Mouse (Mus musculus): ENCODE results near the gene Cd164. TPM values are rescaled to one million over a fixed set of nuclear protein-coding genes. Genes with fewer than 3 reads are reported as not detected.

Cd164 gene
- total RNA-seq, 2 experiments from 2014 or later, result 182 to 197 TPM

DNA sequence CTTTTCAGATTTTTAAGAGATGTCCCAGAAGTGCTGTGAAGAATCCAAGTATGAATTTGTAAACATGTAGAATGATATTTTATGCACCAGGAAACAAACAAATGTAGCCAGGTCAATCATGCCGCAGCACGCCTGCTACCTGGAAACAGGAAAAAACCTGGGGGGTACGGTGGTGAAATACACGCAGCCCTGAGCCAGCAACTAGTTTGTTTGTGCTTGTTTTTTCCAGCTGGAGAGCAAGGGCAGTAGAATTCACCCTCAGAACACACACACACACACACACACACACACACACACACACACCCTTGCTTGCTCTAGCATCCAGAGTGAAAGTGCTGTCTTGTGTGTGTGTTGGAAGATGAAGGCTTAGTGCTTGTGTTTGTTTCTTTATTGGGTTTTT lies 28.1 kb upstream of the Cd164 start:
- intact Hi-C loops (cut with DNase I), result no loop called here
- DNase-seq, result no peak

DNA sequence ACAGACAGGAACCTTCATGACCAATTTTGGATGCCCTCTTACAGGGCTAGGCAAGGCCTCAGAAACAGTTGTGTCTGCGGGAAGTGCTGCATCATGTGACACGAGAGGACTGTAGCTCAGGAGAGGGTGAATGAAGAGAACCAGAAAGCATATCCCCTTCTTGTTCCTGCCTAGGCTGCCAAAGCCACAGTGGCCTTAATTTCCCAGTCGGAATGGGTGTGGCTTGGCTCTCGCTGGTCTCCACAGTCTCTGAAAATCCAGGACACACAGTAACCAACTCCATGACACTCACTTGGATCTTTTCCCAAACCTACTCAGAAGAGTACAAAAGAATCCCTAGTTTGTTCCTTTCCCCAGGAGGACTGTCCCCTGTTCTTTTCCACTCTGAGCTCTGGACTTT lies 18.3 kb upstream of the Cd164 start:
- intact Hi-C loops (cut with DNase I), result loop anchor here (10.0 kb wide), 2 partner anchors 66 to 196 kb away; partner anchors contain the start of genes Ak9 and Fig4
- peak; percentile 69 to 72 for DNase-seq

DNA sequence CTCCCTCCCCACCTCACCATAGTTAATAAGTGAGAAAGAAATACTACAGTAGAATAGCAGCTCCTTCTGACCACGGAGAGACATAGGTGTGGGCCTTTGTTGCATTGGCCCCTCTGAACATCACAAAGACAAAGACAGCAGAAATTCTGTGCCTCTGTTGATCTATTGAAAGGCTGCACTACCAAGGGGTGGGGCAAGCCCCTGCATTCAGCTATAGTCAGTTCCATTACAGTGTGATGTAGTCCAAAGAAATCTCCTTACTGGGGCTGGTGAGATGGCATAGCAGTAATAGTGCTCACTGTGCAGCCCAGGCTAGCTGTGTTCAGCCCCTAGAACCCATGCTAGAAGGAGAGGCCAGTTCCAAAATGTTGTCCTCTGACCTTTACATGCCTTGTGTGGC lies 14.2 kb upstream of the Cd164 start:
- intact Hi-C loops (cut with DNase I), result loop anchor here (1.0 to 10.0 kb wide), 3 partner anchors 70 to 501 kb away; partner anchors contain the start of genes Ak9 and Fig4
- no peak for DNase-seq

DNA sequence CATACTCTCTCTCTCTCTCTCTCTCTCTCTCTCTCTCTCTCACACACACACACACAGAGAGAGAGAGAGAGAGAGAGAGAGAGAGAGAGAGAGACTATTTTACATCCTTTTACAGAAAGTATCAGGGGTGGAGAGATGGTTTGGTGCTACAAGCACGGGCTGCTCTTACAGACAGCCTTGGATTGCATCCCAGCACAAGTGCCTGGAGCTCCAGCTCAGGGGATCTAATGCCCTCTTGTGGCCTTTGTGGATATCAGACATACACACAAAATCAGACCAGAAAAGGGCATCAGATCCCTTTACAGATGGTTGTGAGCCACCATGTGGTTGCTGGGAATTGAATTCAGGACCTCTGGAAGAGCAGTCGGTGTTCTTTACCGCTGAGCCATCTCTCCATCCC lies 13.8 kb upstream of the Cd164 start:
- peak; percentile 85 for DNase-seq
- intact Hi-C loops (cut with DNase I), result loop anchor here (1.0 to 10.0 kb wide), 3 partner anchors 71 to 501 kb away; partner anchors contain the start of genes Ak9 and Fig4

DNA sequence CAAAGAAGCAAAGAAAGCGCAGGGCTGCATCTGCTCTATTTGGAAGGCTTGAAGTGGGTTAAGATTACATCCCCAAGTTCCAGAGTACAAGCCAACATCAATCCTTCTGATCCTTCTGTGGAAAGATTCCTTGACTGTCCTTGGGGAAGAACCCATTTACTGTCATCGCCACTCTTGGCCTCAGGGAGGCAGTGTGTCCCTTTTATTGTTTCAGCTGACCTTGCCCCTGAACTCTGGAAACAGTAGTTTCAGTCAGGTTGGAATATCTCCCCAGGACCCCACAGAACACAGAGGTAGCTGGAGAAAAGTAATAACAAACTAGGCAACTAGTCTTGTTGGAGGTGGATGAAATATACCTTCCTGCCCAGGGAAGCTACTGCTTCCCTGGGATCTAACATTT lies 10.1 kb upstream of the Cd164 start:
- intact Hi-C loops (cut with DNase I), result loop anchor here (10.0 kb wide), 2 partner anchors 74 to 204 kb away; partner anchors contain the start of genes Ak9 and Fig4
- DNase-seq, result peak; percentile 41 to 52

DNA sequence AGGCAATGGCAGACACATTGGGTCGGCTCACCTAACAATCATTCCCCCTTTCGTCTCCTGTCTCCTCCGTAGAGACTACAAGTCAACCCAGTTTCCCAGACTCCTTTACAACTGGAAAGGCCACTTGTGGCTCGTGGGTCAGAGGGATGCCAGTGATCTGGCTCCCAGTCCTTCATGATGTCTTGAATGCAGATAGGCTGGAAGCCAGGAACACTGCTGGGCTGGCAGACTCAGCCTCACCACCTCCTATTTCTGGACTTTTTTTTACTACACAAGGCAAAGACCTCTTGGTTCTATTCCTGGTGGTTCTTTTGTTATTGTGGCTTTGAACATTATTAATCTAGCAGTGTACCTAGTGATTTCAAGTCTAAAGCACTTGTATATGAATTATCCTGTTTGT lies 4.9 kb upstream of the Cd164 start:
- intact Hi-C loops (cut with DNase I), result loop anchor here (5.0 kb wide), 1 partner anchor 783 kb away; no protein-coding TSS in a partner anchor
- DNase-seq, result peak; percentile 25 to 27

DNA sequence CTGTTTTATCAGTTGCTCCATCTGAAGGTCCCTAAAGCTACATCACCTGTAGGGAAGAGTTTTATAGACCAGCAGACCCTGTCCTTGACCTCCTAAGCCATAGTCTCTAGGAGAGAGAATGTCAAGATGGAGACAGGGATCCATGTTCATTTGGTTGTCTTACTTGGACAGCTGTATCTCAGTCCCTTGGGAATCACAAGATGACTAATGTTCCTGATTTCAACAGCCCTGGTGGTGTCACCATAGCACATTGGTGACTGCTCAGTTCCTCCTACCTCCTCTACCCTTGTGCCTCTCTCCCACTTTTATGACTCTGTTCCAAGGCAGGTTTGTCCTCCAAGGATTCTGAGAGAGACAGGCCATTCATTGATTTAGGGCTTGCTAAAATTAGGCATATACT lies 4.3 kb upstream of the Cd164 start:
- no peak for DNase-seq
- intact Hi-C loops (cut with DNase I), result loop anchor here (5.0 kb wide), 2 partner anchors 292 to 782 kb away; partner anchors contain the start of genes Cep57l1 and Sesn1

DNA sequence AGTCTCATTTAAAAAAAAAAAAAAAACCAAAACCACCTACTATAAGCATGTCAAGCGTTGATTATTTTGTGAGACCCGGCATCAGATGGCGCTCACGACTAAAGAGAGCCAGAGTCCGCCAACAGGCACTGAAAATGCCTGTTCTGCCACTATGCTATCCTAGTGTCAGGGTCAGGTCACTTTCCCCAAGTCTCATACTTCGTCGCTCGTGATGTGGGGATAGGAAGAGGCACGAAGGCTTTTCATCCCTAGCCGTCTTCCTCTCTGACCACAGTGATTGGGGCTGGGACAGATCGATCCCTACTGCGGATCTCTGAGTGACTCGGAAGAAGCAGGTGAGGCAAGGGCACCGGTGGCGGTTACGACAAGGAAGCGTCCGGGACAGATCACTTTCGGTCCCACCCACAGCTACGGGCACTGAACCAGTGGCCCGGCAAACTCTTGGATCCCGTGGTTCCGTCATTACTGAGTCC lies 670 bp upstream of the Cd164 start:
- DNase-seq, result peak; percentile 84 to 86

DNA sequence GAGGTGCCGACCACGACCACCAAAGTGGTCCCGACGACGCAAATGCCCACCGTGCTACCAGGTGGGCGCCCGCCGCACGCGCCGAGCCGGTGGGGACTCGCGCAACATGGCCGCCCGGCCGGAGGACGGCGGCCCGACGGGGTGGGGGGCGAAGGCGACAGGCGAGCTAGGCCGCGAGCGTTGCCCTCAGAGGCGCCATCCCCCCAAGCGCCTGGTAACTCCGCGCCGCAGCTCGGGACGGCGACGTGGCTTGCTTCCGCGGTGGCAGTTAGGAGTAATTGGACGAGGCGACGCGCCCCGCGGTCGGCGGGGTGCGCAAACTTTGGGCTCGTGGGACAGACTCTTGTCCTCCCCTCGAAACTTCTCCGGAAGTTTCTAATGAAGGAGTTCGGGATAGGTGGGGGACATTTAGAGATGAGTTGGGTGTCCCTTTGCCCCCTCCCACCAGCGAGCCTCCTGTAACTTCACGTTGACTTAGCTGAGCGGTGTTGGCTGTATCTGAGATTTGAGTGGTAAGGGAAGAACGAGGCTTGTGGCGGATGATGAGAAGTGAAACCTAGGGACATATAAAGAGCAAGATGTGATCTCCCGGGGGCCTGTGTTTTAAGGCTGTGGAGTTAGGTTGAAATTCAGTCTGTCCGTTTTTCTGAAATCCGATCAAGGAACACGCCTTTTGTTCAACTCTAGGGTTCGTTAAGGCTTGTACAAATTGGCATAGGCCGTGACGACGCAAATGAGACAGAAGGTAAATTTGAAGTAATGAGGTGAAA lies 611 bp downstream of the Cd164 start:
- DNase-seq, result peak; percentile 75 to 76
- intact Hi-C loops (cut with DNase I), result loop anchor here (5.0 kb wide), 2 partner anchors 77 to 287 kb away; partner anchors contain the start of genes Cep57l1 and Sesn1

More for the DNA sequence above, 670 bp upstream of the Cd164 start:
- intact Hi-C loops (cut with DNase I), result loop anchor here (1.0 to 5.0 kb wide), 3 partner anchors 160 to 289 kb away; partner anchors contain the start of genes Cep57l1 and Sesn1

DNA sequence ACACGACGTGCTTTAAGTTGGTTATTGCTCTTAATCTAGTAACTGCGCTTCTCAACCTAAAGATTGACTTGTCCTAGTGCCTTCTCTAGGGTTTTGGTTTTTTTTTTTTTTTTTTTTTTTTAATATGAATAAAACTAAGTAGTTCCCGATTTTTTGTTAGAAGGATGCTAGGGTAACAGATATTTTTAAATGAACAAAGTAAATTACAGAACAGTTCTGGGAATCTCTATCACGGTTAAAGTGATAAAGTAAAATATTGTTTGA lies 1.1 kb downstream of the Cd164 start:
- intact Hi-C loops (cut with DNase I), result loop anchor here (5.0 kb wide), 1 partner anchor 77 kb away; no protein-coding TSS in a partner anchor
- no peak for DNase-seq

DNA sequence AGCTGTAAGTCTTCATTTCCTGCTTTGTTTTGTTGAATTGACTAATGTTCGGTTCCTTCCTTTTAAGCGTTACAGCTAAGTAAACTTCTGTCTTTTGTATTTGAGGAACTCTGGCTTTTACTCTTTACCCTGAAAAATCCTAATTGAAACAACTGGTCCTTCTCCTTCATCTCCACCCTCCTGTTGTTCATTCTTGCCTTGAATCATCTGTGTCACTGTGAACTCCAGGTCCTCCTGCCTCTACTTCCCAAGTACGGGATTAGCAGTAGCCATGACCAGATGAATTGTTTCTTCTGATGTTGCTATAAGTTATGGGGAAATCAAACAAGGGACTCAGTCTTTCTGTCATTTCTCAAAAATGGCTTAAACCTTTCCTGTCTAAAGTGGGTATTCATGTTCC lies 4.2 kb downstream of the Cd164 start:
- intact Hi-C loops (cut with DNase I), result loop anchor here (5.0 kb wide), 1 partner anchor 74 kb away; no protein-coding TSS in a partner anchor
- DNase-seq, result no peak

DNA sequence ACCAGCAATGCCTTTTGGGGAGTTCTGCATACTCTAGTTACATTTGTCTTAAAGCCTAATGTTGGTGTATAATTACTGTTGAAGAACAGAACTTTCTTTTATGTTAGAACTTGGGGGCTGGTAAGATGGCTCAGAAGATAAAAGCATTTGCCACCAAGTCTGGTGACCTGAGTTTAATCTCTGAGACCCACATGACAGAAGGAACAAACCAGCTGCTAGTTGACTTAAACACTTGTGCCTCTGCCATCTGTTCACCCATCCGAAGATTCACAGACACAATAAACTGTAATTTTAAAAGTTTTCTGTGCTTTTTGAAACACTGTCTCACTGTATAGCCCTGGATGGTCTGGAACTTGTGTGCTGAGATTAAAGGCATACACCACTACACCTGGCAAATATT lies 6.5 kb downstream of the Cd164 start:
- intact Hi-C loops (cut with DNase I), result no loop called here
- no peak for DNase-seq

DNA sequence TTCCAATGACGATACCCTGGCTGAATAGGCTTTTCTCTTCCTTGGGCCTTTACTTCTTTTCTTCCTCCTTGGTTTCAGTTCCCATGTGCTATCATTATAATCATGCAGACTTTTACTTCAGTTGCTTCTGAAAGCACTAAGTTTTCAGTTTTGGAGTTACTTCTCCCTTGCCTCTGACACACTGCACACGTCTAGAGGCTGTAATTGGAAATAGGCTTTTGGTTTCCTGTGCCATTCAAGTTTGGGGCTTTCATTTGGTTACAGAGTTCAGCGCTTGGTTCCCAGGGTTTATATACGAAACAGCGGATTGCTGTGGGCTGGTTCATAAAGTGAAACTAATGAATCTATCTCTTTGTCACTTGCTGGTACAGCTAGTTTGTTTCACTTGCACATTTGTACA lies 10.8 kb downstream of the Cd164 start:
- DNase-seq, result no peak
- intact Hi-C loops (cut with DNase I), result no loop called here

DNA sequence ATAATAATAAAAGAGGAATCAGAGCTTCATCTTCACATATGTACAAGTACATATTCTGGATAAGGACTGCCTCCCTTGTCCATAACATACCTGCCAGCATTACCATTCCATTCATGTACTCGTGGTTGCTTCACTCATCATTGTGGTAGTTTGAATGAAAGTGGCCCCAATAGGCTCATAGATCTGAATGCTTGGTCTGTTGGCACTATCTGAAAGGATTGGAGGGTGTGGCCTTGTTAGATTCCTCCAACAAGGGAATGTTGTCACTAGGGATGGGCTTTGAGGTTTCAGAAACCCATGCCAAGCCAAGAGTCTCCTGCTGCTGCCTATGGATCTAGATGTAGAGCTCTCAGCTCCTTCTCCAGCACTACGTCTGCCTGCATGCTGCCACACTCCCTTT lies 16.8 kb downstream of the Cd164 start:
- intact Hi-C loops (cut with DNase I), result no loop called here
- DNase-seq, result no peak

DNA sequence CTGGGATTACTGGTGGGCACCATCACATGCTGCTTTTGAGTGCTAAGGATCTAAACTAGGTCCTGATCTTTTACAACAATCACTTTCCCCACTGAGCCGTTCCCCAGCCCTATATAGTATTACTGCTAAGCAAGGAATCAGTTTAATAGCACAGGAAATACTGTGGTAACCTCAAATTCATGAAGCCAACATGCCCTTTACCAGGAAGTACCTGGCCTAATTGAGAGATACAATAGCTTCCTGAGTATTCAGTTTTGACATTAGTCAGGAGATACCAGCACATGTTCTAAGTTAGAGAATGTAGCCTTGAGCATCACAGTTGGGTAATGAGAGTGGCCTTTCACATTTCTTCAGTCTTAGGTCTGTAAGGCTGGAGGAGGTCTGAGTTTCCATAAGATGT lies 17.5 kb downstream of the Cd164 start:
- intact Hi-C loops (cut with DNase I), result no loop called here
- DNase-seq, result no peak

DNA sequence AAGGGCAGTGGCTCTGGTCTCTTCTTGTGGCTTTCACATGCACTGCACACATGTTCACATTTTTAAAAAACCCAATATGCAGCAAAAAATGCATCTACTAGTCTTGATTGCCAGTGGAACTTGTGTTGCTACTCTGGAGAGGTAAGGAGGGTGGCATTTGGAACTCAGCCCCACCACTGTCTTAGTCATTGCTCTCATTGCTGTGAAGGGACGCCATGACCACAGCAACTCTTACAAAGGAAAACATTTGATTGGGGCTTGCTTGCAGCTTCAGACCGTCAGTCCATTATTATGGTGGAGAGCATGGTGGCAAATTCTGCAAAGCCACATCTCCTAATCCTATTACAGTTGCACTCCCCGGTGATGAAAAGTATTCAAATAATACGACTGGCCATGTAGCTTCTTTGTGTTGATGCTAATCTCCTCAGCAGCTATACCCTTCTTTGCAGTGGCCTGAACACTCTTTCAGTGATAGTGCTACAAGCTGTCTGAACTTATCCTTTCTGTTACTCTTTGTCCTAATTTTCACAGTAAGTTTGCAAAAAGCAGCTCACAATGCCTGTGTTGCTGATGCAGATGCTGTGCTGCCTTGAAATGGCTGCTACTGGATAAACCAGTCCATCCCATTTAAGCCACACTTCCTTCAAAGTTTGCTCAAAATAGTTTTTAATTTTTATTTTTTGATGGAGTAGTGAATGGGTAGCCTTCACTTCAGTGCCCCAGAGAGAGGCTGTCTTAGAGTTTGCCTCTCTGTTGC lies 18.2 kb downstream of the Cd164 start:
- DNase-seq, result no peak
- intact Hi-C loops (cut with DNase I), result no loop called here

DNA sequence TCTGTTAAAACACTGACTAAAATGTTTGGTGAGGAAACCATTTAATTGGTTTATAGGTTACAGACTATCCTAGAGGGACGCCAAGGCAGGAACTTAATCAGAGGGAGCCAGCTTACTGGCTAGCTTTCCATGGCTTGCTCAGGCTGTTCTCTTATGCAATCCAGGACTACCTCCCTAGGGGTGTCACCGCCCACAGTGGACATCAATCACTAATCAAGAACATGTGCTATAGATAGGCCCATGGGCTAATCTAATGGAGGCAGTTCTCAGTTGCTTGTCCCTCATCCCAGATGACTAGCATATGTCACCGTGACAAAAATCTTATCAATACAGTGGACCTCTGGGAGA lies 18.7 kb downstream of the Cd164 start:
- intact Hi-C loops (cut with DNase I), result no loop called here
- no peak for DNase-seq

DNA sequence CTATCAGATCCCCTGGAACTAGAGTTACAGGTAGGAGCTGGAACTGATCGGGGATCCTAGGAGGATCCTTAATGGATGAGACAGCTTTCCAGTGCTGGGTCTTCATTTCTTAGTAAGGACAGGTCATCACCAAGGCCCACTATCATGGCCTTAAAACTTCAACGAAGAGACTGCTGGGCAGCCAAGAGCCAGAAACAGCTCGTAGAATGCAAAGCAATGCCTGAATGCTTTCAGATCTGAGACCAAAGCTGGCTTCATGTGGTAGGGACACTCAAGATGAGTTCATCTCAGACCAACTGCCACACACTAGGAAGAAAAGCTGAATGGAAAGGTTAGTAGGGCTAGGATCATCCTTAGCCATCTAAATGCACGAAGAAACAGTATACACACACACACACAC lies 19.8 kb downstream of the Cd164 start:
- intact Hi-C loops (cut with DNase I), result no loop called here
- DNase-seq, result no peak

DNA sequence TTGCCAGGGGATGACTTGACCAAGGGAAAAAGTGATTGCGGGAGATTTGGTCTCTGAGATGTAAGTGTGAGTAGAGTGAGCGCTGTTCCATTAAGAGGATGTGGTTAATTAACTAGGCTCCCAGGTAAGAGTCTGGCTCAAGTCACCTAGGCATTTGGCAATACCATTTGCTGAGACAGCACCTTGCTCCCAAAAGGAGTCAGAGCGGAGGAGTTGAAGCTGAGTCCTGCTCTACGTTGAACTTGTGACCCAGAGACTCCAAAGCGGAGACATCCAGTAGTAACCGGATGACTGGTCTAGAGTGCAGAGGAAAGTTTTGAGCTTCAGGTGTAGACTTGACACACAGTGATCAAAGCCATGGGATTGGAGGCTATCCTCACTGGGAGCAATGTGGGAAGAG lies 22.8 kb downstream of the Cd164 start:
- intact Hi-C loops (cut with DNase I), result no loop called here
- DNase-seq, result no peak

DNA sequence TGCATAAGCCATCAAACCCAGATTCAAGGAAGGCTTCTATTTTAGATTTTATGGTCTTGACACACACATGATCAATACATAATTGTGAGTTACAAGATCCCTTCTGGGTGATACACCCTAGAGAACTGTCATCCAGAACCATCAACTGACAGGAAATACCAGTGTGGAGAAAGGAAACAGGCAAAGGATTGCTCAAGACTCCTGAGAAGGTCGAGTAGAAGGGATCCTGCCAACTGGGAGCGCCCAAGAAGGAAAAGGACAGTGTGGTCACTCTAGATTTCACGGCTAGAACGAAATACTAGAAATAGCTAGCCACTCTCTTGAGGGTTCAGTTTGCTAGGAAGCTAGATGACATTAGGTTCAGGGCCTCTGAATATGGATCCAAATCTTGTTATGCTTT lies 24.2 kb downstream of the Cd164 start:
- intact Hi-C loops (cut with DNase I), result no loop called here
- no peak for DNase-seq

DNA sequence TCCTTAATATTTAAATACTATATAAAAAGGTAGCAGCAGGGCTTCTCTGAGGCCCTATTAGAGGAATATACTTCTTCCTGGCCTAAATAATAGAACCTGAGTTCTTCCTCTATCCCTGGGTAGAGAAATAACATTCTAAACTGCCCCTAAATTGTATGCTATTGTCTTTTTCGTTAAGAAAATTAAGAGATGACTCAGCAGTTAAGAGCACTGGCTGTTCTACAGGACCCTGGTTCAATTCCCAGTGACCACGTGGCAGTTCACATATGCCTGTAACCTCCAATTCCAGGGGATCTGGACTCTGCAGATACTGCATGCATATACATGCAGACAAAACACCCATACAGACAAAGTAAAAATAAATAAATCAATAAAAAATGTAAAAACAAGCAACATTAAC lies 24.6 kb downstream of the Cd164 start:
- intact Hi-C loops (cut with DNase I), result no loop called here
- DNase-seq, result no peak
